Mouse (Mus musculus) heart, adult 2 months (tissue): Measurements from ENCODE around the gene Dstn.

ENCODE experiments used
- CTCF ChIP-seq: fragments of 200-600 bp; IDR thresholded peaks from 2 replicates; pipeline ENCODE4 v1.8.1; 2022; ENCODE audit warnings: antibody characterized with exemption, mild to moderate bottlenecking, moderate library complexity
- POLR2A ChIP-seq: fragments of 200-500 bp; IDR thresholded peaks from 2 replicates; pipeline ENCODE4 v1.6.1; 2011; ENCODE audit warnings: mild to moderate bottlenecking, low read depth, low read length, control low read depth; ENCODE audit not compliant: insufficient read depth

GRCm38 (mm10) chr2:143955746-143956145 is 40.6 kb downstream of the Dstn start:
- TF ChIP-seq POLR2A (no peak), CTCF (no peak)
